Mouse (Mus musculus): ENCODE data around the gene Fcho1.
"Not testable (repeated sequence)": the region's sequence is repeated elsewhere in the genome, so short reads cannot be mapped to it uniquely, and the experiment has no call there.

Fcho1 gene

DNA sequence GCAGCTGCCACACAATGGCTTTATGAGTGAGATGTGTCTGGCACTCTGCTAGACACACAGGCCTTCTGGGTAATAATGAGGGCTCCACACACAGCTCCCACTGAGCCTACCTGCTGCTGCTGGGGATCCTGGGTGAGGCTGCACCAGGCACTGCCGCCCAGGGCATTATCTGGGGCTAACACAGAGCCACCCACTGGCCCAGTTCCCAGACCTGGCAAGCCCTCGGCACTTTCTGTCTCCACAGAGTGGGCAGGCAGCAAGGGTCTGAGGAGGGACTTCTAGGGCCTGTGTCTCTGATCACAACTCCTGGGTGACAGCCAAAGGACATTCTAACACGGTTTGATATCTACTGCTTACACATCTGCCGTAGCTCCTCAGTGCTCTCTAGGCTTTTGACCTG, 6.3 kb downstream of the Fcho1 start:
- in situ Hi-C loops (cut with MboI, MseI), result no loop called here

DNA sequence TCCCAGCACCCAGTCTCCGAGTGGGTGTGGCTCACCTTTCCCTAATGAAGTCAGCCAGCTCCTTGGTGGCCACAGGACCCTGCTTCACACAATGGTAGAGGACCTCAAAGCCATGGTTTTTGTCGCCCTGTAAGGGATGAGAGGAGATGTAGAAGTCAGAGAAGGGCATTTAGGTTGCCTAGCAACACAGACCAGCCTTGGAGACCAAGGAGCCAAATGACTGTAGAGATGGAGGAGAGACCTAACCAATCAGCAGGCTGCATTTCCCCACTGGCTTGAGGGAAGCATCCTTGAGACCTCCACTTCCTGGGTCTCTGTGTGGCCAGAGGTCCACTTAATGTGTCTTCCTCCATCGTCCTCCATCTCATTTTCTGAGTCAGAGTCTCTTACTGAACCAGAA, 7.3 kb downstream of the Fcho1 start:
- in situ Hi-C loops (cut with MboI, MseI), result no loop called here

DNA sequence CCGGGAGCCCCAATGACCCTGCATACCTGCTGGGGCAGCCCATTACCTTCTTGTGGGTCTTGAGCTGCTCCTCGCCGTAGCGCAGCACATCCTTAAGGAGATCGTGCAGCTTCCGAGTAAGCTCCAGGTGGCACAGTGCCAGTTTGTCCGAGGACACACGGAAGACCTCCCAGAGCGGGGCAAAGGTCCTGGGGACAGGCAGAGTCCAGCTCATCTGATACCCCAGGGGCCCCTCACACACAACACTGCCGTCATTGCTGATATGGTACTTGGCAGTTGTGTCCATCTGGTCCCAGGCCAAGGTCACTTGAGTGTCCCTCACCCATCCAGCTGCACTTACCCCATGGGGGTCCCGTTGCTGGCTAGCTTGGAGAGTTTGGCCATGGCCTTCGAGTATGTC, 8.4 kb downstream of the Fcho1 start:
- in situ Hi-C loops (cut with MboI, MseI), result no loop called here

DNA sequence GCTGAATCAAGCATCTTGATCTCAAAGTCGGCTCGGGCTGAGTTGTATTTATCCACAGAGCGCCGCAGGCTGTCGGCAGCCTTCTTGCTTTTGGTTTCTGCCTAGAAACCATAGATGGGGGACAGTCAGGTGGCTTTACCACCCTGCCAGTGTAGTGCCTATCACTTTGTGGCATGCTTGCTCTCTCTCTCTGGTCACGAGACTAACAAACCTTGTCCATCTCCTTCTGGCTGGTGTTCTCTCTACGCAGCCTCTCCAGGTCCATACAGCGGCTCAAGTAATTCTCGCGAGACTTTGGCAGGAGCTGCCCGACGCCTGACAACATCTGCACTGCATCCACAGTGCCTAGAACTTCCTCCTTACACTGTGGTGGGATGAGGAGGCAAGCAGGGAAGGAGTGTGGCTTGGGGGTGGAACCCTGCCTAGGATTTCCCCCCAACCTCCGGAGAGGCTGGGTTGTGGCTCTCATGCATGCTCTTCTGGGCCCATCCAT, 8.9 kb downstream of the Fcho1 start:
- in situ Hi-C loops (cut with MboI, MseI), result no loop called here

DNA sequence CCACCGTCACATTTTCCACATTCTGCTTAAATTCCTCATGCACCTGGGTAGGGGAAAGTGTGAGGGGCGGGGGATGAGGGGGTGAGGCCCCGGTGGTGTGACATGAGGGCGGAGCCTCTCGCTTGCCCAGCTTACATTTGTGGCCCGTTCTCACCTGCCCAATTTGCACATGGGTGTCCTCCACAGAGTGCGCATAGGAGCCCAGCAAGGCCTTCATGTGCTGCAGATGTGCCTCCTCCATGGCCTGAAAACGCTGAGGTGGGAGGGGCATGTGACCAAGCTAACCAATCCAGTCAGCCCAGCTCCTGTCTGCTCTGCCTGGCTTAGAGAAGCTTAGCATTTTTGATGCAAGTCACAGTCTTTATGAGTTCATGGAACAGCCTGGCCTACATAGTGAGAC, 10.0 kb downstream of the Fcho1 start:
- in situ Hi-C loops (cut with MboI, MseI), result no loop called here

DNA sequence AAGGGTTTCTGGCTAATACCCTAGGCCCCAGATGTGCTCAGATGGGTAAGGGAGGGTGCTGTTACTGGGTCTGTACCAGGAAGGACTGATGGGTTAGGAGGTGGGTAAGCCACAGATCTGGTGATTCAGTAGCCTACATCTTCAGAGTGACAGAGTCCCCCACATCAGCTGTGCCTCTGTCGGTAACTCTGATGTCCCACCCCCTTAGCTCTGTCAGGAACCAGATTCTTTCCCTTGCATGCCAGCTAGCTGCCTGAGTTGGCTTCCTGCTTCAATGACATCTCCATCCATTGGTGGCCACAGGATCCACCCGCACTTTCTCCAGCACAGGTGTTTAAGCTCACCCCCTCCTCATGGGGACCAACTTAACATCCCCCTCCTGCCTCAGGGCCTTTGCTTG, 13.9 kb downstream of the Fcho1 start:
- in situ Hi-C loops (cut with MboI, MseI), result no loop called here

DNA sequence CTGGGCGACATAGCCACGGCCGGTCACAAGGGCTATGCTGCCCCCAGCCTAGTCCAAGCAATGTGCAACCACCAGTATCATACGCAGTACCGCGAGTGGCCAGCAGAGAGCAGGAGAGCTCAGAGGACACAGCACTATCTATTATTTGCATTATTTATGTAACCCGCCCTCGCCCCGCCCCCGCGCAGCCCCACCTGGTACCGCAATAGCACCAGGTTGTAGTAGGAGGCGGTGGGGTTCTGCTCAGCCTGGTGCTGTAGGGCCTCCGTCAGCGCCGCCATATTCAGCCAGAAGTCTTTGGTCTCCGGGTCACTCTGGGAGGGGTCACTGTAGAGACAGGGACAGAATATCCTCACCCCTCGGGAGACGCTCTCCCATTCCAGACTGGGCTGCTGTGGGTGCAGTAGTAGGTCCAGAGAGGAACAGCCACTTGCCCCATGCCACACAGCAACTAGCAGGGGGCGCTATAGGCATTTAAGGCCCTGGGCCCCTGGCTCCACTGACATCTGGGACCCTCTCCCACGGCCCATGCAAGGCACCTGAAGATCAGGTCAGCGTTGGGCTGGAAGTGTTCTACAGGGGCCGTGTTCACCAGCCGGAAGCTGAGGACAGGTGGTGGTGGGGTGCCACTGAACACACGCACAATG, 15.6 kb downstream of the Fcho1 start:
- in situ Hi-C loops (cut with MboI, MseI), result no loop called here

DNA sequence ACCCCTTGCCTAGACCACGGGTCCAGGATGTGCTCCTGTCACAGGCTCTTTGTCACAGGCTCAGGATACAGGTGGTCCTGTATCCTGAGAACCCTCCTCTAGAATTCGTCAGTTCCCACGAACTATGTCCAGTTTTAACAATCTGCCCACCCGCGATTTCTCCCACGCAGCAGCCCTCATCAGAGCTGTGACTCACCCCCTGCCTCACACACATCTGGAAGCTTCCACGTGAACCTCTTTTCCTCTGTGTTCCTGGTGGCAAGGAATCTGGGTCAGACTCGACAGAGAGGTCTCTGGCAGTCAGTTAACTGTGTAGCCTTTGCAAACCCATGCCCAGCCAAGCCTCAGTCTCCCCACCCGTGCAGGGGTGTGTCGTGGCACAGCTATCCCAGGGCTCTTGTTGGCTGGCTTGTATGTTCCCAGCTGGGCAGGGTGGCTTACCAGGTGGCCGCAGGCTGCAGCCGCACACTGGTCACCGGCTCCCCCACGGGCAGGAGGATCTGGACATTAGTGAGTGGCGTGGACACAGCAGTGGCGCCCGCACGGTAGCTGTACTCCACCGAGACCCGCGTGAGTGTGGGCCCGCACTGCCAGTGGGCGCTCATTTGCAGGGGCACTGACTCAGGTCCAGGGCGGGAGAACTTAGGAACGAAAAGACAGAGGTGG, 16.2 kb downstream of the Fcho1 start:
- in situ Hi-C loops (cut with MboI, MseI), result no loop called here

DNA sequence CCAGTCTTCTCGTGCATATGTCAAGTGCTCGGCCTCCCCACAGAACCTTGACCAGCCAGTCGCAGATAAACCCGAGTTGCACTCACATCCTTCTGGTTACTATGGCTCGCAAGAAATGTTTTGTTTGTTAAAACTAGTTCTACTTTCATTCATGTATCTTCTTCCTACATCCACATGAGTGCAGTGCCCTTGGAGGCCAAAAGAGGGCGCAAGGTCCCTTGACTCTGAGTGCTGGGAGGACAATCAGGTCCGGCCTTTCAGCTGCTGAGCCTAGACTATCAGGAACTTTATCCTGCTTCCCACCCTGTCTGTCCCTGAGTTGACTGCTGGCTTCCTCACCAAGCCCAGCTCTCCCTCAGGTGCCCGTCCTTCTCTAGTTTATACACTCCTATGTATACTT, 17.6 kb downstream of the Fcho1 start:
- in situ Hi-C loops (cut with MboI, MseI), result no loop called here

DNA sequence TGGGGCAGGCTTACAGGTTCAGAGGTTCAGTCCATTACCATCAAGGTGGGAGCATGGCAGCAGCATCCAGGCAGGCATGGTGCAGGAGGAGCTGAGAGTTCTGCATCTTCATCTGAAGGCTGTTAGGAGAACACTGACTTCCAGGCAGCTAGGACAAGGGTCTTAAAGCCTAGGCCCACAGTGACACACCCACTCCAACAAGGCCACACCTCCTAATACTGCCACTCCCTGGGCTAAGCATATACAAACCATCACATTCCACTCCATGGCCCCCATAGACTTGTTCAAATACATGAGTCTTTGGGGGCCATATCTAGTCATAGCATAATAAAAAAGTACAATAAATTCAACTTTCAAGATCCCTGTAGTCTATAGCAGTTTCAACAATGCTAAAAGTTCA, 22.1 kb downstream of the Fcho1 start:
- in situ Hi-C loops (cut with MboI, MseI), result not testable (repeated sequence)

DNA sequence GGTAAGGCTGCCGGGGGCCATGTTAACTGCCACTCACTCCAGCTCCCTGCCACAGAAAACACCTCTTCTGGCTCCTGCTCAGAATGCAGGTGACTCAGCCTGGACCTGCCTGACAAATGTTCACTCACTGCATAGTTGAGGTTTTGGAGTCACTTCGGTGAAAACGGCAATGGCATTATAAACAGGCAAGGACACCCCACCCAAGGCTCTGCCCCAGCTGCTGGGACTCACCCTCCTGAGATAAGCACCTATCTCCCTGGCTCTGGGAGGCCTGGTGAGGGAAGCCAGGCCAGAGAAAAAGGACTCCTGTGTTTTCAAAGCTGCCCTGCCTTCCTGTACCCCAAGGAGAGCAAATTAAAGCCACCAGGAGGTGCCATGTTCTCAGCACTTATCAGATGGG, 22.6 kb downstream of the Fcho1 start:
- in situ Hi-C loops (cut with MboI, MseI), result no loop called here

DNA sequence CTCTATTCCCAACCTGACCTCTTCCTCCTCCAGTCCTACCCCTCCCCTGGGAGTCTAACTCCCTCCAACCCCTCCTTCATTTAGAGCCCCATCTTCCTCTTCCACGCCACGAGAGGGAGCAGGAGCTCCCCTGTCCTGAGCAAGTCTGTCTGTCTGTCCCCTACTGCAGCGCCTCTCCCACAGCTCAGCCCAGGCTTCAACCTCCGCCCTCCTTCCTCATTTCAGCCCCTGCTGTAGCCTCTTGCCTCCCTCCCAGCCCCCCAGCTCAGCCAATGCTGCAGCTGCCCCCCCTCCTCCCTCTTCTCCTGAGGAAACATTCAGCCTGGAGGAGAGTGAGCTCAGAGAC, 23.5 kb downstream of the Fcho1 start:
- in situ Hi-C loops (cut with MboI, MseI), result no loop called here

DNA sequence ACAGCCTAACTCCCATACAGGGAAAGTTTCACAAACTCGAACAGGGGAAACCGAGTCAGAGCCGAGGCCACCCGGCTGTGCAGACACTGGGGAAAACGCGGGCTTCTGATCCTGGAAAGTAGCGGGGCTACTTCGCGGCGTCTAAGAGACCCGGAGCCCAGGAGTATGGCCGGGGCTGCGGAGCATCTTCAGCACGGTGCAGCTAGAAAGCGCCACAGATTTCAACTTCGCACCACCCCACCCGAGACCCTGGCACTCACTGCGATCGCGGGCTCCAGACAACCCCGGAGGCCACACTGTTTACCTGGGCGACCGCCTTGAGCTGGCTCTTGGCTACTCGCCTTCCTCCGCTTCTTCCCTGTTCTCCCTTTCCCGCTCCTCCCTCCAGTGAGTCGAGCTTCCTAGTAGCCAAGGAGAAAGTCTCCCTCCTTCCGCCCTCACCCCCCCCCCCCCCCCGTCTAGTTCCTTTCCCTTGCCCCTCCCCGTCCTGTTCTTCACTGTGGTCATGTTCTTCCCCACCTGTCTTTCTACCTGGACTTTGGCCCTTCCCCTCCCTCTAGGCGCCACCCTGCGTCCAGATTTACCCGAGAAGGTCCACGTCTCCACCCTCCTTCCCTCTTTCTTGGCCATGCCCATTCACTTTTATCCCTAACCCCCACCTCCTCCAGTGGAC, 24.0 kb downstream of the Fcho1 start, which contains the start of gene B3gnt3:
Gene B3gnt3, minus strand, starts transcription at position 376 of the 673 bp plus-strand sequence.
- in situ Hi-C loops (cut with MboI, MseI), result no loop called here

DNA sequence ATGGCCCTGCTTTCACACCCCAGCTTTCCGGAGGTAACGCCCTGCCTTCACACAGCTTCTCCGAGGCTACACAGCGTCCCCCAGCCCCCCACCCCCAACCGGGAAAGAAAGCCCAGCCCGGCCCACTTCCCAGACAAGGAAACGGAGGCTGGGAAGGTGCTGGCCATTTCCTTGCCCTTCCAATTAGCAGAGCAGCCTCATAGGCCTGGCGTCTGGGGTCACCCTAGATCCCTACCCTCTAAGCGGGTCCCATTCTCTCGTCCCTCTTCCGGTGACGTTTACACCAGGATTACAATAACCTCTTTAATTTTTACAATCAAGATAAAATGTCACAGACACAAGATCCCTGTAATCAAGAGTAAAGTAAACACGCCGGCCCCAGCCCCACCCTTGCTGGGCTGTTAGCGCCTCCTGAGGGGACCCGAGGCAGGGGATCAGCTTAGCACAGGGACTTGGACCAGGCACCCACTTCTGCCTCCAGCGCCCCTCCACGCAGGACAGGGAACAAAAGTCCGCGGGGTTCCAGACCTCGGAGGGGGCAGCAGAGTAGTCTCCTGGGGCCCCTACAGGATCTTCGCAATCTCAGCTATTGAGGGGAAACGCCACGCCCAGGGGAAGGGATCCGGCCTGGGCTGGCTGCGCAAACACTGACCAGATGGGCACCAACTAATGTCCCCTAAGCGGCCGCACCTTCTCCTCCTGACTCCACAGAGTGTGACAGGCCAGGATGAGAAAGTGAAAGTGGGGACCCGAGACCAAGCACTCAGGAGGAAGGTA, 24.8 kb downstream of the Fcho1 start:
- in situ Hi-C loops (cut with MboI, MseI), result no loop called here

DNA sequence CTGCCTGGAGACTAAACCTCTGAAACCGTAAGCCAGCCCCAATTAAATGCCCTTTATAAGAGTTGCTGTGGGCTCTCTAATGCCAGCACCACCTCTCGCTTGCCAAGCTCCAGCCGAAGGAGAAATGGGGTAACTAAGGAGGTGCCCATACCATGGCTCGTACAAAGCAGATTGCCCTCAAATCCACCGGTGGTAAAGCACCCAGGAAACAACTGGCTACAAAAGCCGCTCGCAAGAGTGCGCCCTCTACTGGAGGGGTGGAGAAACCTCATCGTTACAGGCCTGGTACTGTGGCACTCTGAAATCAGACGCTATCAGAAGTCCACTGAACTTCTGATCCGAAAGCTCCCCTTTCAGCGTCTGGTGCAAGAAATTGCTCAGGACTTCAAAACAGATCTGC, 30.1 kb downstream of the Fcho1 start:
- in situ Hi-C loops (cut with MboI, MseI), result not testable (repeated sequence)

DNA sequence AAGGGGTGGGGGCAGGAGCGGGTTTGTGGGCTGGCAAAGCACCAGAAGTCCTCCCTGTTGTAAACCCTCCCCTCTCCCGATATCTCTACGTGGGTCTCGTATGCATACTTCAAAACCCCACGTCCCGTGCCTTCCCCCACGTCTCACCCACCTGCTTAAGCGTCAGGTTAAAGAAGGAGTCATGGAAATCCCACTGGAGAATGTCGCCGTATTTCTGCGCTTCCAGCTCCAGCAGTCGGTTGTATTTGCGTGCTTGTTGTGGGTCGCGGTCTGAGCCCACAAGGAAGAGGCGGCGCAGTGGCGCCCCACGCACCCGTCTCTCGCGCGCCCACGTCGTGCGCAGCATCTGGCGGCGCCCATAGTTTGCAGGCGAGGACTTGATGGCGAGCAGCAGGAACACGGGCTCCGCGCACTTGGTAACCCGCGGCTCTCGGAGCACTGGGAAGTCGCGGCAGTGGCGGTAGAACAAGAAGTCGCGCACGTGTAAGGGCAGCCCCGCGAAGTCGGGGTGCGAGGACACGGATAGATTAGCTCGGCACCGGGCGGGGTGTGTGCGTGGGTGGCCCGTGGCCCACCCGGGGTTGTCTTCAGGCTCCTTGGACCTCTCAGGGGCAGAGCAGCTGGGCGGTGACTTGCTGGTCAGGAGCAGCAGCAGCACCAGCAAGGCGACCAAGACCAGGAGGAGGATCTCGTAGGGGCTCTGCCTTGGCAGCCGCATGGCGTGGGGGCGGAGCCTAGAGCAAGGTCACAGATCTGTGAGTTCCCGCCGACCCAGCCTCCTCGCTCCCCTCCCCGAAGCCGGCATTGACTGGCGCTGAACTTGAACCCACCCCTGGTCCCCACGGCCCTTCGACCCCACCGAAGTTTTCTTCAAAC, 32.1 kb downstream of the Fcho1 start:
- in situ Hi-C loops (cut with MboI, MseI), result no loop called here

DNA sequence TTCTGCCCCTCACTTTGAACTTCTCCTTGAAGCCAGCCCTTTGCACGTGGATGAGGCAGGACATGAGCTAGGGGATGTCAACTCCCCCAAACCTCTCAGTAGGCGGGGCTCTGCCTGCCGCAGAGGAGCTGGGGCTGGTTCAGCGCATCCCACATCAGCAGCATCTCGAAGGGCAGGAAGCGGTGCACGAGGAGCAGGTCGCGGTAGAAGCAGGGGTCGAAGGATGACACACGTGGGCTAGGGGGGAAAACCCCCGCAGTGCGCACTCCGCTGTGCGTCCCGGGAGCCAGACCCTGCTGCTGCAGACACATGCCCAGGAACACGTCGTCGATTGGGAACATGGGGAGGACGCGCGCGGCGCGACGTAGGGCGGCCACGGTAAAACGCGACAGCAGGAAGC, 33.0 kb downstream of the Fcho1 start:
- in situ Hi-C loops (cut with MboI, MseI), result no loop called here

DNA sequence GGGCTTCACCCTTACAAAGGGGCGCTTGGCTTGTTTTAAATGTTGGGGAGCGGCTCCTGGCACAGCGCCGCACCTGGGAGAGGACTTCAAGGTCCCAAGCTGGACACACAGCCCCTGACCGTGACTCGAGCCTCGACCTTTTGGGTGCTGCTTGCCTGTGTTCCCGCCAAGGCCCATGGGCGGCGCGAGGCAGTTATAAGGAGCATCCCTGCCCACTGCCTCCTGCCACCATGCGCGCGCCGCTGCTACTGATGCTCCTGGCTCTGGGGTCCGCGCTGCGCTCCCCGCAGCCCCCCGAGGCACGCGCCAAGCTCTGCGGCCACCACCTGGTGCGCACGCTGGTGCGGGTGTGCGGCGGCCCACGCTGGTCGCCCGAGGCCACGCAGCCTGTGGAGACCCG, 36.5 kb downstream of the Fcho1 start, which contains the start of gene Insl3:
Gene Insl3, plus strand, starts transcription at position 187 of the 400 bp plus-strand sequence.
- in situ Hi-C loops (cut with MboI, MseI), result no loop called here

DNA sequence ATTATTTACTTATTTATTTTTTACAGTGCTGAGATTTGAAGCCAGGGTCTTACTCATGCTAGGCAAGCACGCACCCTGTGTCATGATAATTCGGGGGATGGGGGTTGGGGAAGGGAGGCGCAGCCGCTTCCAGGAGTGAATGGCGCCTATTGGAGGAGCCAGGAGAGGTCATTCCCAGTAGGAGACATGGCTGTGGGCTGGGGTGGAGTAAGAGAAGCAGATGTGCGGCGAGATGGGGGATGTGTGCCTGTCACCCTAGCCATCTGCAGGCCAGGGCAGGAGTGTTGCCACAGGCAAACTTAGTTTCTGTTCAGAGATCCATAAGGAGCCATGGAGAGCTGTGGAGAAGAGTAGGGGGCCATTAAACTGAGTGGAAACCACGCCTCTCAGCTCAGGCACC, 37.9 kb downstream of the Fcho1 start:
- in situ Hi-C loops (cut with MboI, MseI), result no loop called here

DNA sequence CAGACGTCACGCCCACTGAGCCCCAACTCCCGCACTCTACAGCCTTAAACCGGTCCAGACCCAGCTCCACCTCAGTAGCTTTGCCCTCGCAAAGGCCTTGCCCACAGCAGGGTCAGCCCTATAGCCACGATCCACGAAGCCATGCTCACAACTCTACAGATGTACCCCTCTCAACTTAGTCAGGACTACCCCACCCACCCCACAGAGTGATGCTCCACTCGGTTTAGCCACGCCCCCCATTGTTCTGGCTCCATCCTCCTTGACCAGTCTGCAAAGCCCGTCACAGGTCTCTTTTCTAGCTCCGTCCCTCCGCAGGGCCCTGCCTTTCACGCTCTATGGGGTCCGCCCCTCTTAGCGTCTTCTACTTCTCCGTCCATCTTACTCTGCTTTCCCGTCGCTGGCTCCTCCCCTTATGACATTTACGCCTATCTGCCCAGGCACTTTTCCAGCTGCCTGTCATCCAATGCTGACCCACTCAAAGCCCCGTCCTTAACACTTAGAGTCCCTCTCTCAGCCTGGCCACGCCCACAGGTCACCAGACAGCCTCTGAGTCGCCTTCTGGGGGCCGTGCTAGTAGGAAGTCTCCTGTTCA, 39.3 kb downstream of the Fcho1 start:
- in situ Hi-C loops (cut with MboI, MseI), result no loop called here

DNA sequence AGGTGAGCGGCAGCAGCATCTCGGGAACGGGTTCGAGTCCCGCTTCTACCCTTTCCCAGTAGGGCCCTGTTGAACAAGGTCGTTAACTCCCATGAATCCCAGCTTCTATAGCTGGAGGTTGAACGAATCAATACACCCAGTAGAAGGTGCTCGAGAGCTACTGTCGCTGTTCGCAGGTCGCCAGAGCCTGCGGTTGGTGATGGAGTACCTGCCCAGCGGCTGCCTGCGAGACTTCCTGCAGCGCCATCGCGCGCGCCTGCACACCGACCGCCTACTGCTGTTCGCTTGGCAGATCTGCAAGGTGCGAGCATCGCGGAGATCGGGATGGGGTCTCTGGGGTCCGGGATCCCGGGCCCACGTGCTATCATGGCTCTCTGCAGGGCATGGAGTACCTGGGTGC, 39.9 kb downstream of the Fcho1 start:
- in situ Hi-C loops (cut with MboI, MseI), result no loop called here

All from T-helper 17 cell (primary cell).